Mouse (Mus musculus) ES-Bruce4 (cell line): Measurements from ENCODE around the gene Necab2.

Source experiments
- CTCF ChIP-seq: IDR thresholded peaks from one replicate; pipeline ENCODE4 v1.8.1; 2011; ENCODE audit warnings: low read depth, low read length
- EP300 ChIP-seq: IDR thresholded peaks from 2 replicates; pipeline ENCODE4 v1.6.1; 2011; ENCODE audit warnings: low read depth, low read length; ENCODE audit not compliant: insufficient read depth
- POLR2A ChIP-seq: IDR thresholded peaks from one replicate; pipeline ENCODE4 v1.8.1; 2011; ENCODE audit warnings: low read length; ENCODE audit not compliant: insufficient read depth

DNA sequence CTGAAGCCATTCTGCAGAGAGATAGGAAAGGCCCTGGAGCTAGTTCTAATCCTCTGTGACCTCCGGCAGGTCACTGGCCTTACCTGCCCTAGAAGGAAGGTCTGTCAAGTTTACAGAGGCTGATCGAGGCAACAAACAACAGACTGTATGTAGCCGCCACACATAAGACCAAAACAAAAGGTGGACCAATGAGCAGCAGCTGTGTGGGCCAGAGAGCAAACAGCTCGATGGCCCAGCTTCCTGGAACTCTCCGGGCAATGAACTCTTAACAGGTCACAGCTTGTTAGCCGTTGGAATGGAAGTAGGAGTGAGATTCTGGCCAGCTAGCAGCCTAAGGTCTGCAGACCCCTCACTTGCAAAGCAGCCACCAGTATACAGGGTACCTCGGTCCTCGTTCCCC lies 16.3 kb upstream of the Necab2 start:
- TF ChIP-seq CTCF (no peak), EP300 (no peak), POLR2A (no peak)
